Mouse (Mus musculus): ENCODE measurements around the gene Ssc5d. TPM values are rescaled to one million over a fixed set of nuclear protein-coding genes. Genes with fewer than 3 reads are reported as not detected.

The Ssc5d gene
- polyA plus RNA-seq, 1 experiment from 2014 or later: 1.9 TPM

DNA sequence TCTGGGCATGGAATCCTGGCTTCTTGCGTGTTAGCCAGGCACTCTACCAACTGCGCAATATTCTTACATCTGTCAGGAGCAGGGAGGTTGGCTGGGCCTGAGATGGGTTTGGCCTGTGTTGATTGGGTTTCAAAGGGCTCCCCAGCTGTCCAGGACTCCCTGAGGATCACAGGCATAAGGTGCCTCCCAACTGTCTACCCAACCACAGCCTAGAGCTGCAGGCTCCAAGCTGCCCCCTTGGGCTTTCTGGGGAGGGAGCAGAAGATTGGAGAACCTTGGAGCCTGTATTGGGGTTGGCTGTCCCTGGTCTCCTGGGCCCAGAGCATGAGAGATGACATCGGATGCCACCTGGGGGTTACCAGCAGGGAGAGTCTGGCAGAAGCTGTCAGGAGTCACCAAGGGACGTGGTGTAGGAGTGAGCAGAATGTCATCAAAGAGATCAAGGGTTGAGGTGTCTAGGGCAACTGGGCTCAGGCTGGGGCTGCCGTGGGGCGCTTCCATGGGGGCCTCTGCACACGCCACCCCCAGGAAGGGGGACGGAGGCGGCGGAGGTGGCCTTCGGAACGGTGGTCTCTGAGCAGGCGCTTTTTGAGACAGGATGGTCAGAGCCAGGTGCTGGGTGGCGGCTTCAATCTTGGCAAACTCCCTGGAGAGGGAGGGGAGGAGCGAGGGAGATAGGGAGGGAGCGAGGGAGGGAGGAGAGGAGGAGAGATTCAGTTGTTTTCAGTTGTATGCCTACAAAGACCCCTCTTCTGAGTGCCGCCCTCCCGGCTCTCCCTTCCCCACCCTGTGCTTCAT lies 26.5 kb upstream of the Ssc5d start:
- Histone ChIP-seq H3K4me2 (ENCODE audit: low read length) (peak overlapping the region; percentile 70), H3K4me1 (ENCODE audit: control insufficient read depth in 2 of 2, insufficient read depth in 2 of 2, low read length in 2 of 2) (peaks cover 3 to 17% of the 10 kb centered on the region in 2 experiments; a peak in 3 of 4 replicates), H3K9ac (ENCODE audit: low read length) (peak overlapping the region; percentile 64), H3K9me3 (ENCODE audit: control insufficient read depth, low read length) (0 out of 2 replicates have a peak, but pooled peaks cover 4% of the 10 kb centered on the region), H3K27me3 (ENCODE audit: control insufficient read depth, insufficient read depth, low read length) (no peaks in the 10 kb centered on the region), H3K36me3 (ENCODE audit: control insufficient read depth, insufficient read depth, low read length) (0 out of 2 replicates have a peak, but pooled peaks cover 2% of the 10 kb centered on the region), H3K27ac (replicated peaks in 1 of 2; ENCODE audit: control insufficient read depth in 1 of 2, insufficient read depth in 1 of 2, low read depth in 2 of 2, low read length in 2 of 2) (no peak overlapping the region), H3K4me3 (ENCODE audit: control insufficient read depth in 1 of 2, insufficient read depth in 1 of 2, low read depth in 1 of 2, low read length in 2 of 2) (peak overlapping the region; percentile 28 to 39)
- ATAC-seq (ENCODE audit: insufficient number of reproducible peaks, insufficient read depth, low FRiP score, low read depth): no peak; the same call in 1 of the 2 replicates
- WGBS: 18% methylated on average over 14 of the region's 18 CpGs

DNA sequence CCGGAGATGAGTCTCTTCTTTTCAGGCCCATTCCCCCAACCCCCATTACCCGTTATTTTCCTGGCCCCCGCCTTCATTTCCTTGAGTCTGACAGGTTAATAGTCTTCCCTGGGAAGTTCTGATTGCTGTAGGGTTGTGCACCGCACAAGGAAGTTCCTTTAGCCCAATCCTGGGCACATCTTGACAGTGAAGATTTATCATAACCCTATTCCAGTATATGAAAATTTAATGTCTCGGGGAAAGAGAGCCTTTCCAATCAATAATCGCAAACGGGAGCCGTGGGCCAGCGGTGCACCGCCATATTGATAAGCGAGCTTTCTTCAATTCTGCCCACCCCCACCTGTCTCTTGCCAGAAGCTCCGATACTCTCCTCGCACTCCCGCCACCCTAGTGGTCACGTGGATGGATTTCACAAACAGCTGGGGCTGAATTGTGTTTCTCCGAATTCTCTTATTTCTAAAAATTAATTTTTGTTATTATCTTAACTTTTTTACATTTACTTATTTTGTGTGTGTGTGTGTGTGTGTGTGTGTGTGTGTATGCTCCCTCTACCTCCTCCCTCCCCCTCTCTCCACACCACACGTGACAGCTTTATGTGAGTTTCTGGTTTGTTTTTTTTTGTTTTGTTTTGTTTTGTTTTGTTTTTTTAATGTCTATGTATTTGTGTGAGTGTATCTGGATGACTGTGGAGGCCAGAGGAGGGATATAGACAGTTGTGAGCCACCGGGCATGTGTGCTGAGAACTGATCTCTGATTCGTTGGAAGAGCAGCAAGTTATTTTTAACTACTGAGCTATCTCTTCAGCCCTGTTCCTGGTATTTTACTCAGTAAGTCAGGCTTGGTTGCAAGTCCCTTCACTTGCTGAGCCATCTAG lies 25.7 kb upstream of the Ssc5d start:
- Histone ChIP-seq H3K4me3 (ENCODE audit: control insufficient read depth in 1 of 2, insufficient read depth in 1 of 2, low read depth in 1 of 2, low read length in 2 of 2) (peak overlapping the region; percentile 28 to 39), H3K36me3 (ENCODE audit: control insufficient read depth, insufficient read depth, low read length) (no peaks in the 10 kb centered on the region), H3K27me3 (ENCODE audit: control insufficient read depth, insufficient read depth, low read length) (no peaks in the 10 kb centered on the region), H3K9me3 (ENCODE audit: control insufficient read depth, low read length) (0 out of 2 replicates have a peak, but pooled peaks cover 4% of the 10 kb centered on the region), H3K27ac (replicated peaks in 1 of 2; ENCODE audit: control insufficient read depth in 1 of 2, insufficient read depth in 1 of 2, low read depth in 2 of 2, low read length in 2 of 2) (peak overlapping the region; percentile 33 to 79; a peak in 3 of 4 replicates), H3K4me1 (ENCODE audit: control insufficient read depth in 2 of 2, insufficient read depth in 2 of 2, low read length in 2 of 2) (peaks cover 3 to 17% of the 10 kb centered on the region in 2 experiments; a peak in 3 of 4 replicates), H3K9ac (ENCODE audit: low read length) (peak overlapping the region; percentile 64), H3K4me2 (ENCODE audit: low read length) (peak overlapping the region; percentile 70)
- WGBS: 5% methylated on average over 19 of the region's 19 CpGs
- ATAC-seq (ENCODE audit: insufficient number of reproducible peaks, insufficient read depth, low FRiP score, low read depth): peak; percentile 70; the same call in 1 of the 2 replicates

DNA sequence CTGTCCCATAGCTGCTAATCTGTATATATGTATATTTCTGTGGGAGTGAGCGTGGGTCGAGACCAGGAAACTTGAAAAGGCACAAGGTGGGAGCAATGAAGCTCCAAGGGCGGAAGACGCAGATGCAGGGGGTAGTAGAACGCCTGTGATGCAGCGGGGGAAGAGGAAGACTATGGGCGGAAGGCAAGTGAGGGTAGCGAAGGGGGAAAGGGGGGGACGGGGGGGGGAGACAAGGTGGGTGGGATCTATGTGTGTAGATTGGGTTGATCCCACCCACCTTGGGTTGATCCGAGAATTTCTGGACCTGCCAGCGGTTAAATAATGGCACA lies 25.1 kb upstream of the Ssc5d start:
- ATAC-seq (ENCODE audit: insufficient number of reproducible peaks, insufficient read depth, low FRiP score, low read depth): no peak
- no peaks in the 10 kb centered on the region for H3K36me3 ChIP-seq (ENCODE audit: control insufficient read depth, insufficient read depth, low read length)
- H3K9me3 ChIP-seq (ENCODE audit: control insufficient read depth, low read length): 0 out of 2 replicates have a peak, but pooled peaks cover 4% of the 10 kb centered on the region
- 17% methylated on average over 11 of the region's 11 CpGs for WGBS
- H3K4me2 ChIP-seq (ENCODE audit: low read length): peak overlapping the region; percentile 70
- H3K27me3 ChIP-seq (ENCODE audit: control insufficient read depth, insufficient read depth, low read length): no peaks in the 10 kb centered on the region
- H3K4me3 ChIP-seq (ENCODE audit: control insufficient read depth in 1 of 2, insufficient read depth in 1 of 2, low read depth in 1 of 2, low read length in 2 of 2): peak overlapping the region; percentile 14 to 39
- H3K4me1 ChIP-seq (ENCODE audit: control insufficient read depth in 2 of 2, insufficient read depth in 2 of 2, low read length in 2 of 2): peaks cover 3 to 17% of the 10 kb centered on the region in 2 experiments; a peak in 3 of 4 replicates
- peak overlapping the region; percentile 33 to 79; a peak in 3 of 4 replicates for H3K27ac ChIP-seq (replicated peaks in 1 of 2; ENCODE audit: control insufficient read depth in 1 of 2, insufficient read depth in 1 of 2, low read depth in 2 of 2, low read length in 2 of 2)
- peak overlapping the region; percentile 64 for H3K9ac ChIP-seq (ENCODE audit: low read length)

DNA sequence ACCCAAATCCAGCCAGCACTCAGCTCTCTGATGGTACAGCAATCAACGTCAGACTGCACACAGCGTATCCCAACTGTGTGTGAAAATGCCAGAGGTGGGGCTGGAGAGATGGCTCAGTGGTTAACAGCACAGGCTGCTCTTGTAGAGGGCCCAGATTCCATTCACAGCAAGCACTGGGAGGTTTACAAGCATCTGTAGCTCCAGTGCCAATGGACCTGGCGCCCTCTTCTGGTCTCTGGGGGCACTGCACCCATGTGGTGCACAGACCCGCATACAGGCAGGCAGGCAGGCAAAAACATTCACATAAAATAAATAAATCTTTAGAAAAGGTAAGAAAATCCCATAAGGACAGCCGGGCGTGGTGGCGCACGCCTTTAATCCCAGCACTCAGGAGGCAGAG lies 24.4 kb upstream of the Ssc5d start:
- Histone ChIP-seq H3K4me3 (ENCODE audit: control insufficient read depth in 1 of 2, insufficient read depth in 1 of 2, low read depth in 1 of 2, low read length in 2 of 2) (peak overlapping the region in 1 of 2 experiments; percentile 39; a peak in 1 of 4 replicates), H3K9ac (ENCODE audit: low read length) (no peak overlapping the region), H3K36me3 (ENCODE audit: control insufficient read depth, insufficient read depth, low read length) (no peaks in the 10 kb centered on the region), H3K9me3 (ENCODE audit: control insufficient read depth, low read length) (0 out of 2 replicates have a peak, but pooled peaks cover 4% of the 10 kb centered on the region), H3K4me1 (ENCODE audit: control insufficient read depth in 2 of 2, insufficient read depth in 2 of 2, low read length in 2 of 2) (peaks cover 3 to 17% of the 10 kb centered on the region in 2 experiments; a peak in 3 of 4 replicates), H3K27me3 (ENCODE audit: control insufficient read depth, insufficient read depth, low read length) (no peaks in the 10 kb centered on the region), H3K27ac (replicated peaks in 1 of 2; ENCODE audit: control insufficient read depth in 1 of 2, insufficient read depth in 1 of 2, low read depth in 2 of 2, low read length in 2 of 2) (peak overlapping the region in 1 of 2 experiments; percentile 79; a peak in 1 of 4 replicates), H3K4me2 (ENCODE audit: low read length) (peak overlapping the region; percentile 70)
- no peak for ATAC-seq (ENCODE audit: insufficient number of reproducible peaks, insufficient read depth, low FRiP score, low read depth)
- 54% methylated on average over 8 of the region's 8 CpGs for WGBS

DNA sequence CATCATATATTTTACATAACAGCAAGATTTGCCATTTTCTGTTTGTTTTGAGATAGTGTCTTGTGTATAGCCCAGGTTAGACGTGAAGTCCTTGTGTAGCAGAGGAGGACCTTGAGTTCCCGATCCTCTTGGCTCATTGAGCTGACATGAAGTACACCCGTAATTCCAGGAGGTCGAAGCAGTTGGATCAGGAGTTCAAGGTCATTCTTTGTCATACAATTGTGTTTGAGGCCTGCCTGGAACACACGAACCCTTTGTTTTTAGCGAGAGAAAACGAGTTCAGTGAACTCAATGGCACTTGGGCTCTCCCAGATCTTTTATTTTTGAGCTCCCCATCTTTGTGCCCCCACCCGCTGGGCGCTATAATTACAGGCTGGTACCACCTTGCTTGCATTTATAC lies 23.2 kb upstream of the Ssc5d start:
- H3K4me1 ChIP-seq (ENCODE audit: control insufficient read depth in 2 of 2, insufficient read depth in 2 of 2, low read length in 2 of 2): peaks cover 6 to 20% of the 10 kb centered on the region in 2 experiments; a peak in 3 of 4 replicates
- no peak for ATAC-seq (ENCODE audit: insufficient number of reproducible peaks, insufficient read depth, low FRiP score, low read depth)
- H3K4me2 ChIP-seq (ENCODE audit: low read length): no peak overlapping the region
- WGBS: 73% methylated on average over 9 of the region's 9 CpGs
- H3K27me3 ChIP-seq (ENCODE audit: control insufficient read depth, insufficient read depth, low read length): no peaks in the 10 kb centered on the region
- H3K4me3 ChIP-seq (ENCODE audit: control insufficient read depth in 1 of 2, insufficient read depth in 1 of 2, low read depth in 1 of 2, low read length in 2 of 2): no peak overlapping the region
- no peaks in the 10 kb centered on the region for H3K36me3 ChIP-seq (ENCODE audit: control insufficient read depth, insufficient read depth, low read length)
- 0 out of 2 replicates have a peak, but pooled peaks cover 4% of the 10 kb centered on the region for H3K9me3 ChIP-seq (ENCODE audit: control insufficient read depth, low read length)
- H3K27ac ChIP-seq (replicated peaks in 1 of 2; ENCODE audit: control insufficient read depth in 1 of 2, insufficient read depth in 1 of 2, low read depth in 2 of 2, low read length in 2 of 2): no peak overlapping the region
- no peak overlapping the region for H3K9ac ChIP-seq (ENCODE audit: low read length)

- H3K4me3 ChIP-seq (ENCODE audit: control insufficient read depth in 1 of 2, insufficient read depth in 1 of 2, low read depth in 1 of 2, low read length in 2 of 2): no peak within 1 kb of the TSS
- H3K36me3 ChIP-seq (ENCODE audit: control insufficient read depth, insufficient read depth, low read length): no peaks in the 10 kb centered on the region
- no peaks in the 10 kb centered on the region for H3K9me3 ChIP-seq (ENCODE audit: control insufficient read depth, low read length)
- no peaks in the 10 kb centered on the region for H3K27me3 ChIP-seq (ENCODE audit: control insufficient read depth, insufficient read depth, low read length)
- peak within 1 kb of the TSS; percentile 30; the same call in 1 of the 2 replicates for H3K9ac ChIP-seq (ENCODE audit: low read length)
- no peak; the same call in 1 of the 2 replicates for ATAC-seq (ENCODE audit: insufficient number of reproducible peaks, insufficient read depth, low FRiP score, low read depth)
- no peak within 1 kb of the TSS for H3K4me2 ChIP-seq (ENCODE audit: low read length)
- no peak within 1 kb of the TSS for H3K27ac ChIP-seq (replicated peaks in 1 of 2; ENCODE audit: control insufficient read depth in 1 of 2, insufficient read depth in 1 of 2, low read depth in 2 of 2, low read length in 2 of 2)
- peaks cover 3% of the 10 kb centered on the region in 2 experiments; a peak in 1 of 4 replicates for H3K4me1 ChIP-seq (ENCODE audit: control insufficient read depth in 2 of 2, insufficient read depth in 2 of 2, low read length in 2 of 2)
- WGBS: 27% methylated on average over 10 of the region's 10 CpGs
Measured at GRCm38 (mm10) chr7:4906466-4906950, 19.1 kb upstream of the Ssc5d start, which contains the start of gene Gm36210. TSS of gene Gm36210 (minus strand) at chr7:4906516.

- no peak for ATAC-seq (ENCODE audit: insufficient number of reproducible peaks, insufficient read depth, low FRiP score, low read depth)
- 30% methylated on average over 9 of the region's 9 CpGs for WGBS
- H3K27ac ChIP-seq (replicated peaks in 1 of 2; ENCODE audit: control insufficient read depth in 1 of 2, insufficient read depth in 1 of 2, low read depth in 2 of 2, low read length in 2 of 2): no peak overlapping the region
- H3K4me2 ChIP-seq (ENCODE audit: low read length): no peak overlapping the region
- no peak overlapping the region for H3K9ac ChIP-seq (ENCODE audit: low read length)
- no peaks in the 10 kb centered on the region for H3K9me3 ChIP-seq (ENCODE audit: control insufficient read depth, low read length)
- no peaks in the 10 kb centered on the region for H3K27me3 ChIP-seq (ENCODE audit: control insufficient read depth, insufficient read depth, low read length)
- peaks cover 5 to 10% of the 10 kb centered on the region in 2 experiments; a peak in 3 of 4 replicates for H3K4me1 ChIP-seq (ENCODE audit: control insufficient read depth in 2 of 2, insufficient read depth in 2 of 2, low read length in 2 of 2)
- H3K36me3 ChIP-seq (ENCODE audit: control insufficient read depth, insufficient read depth, low read length): no peaks in the 10 kb centered on the region
- H3K4me3 ChIP-seq (ENCODE audit: control insufficient read depth in 1 of 2, insufficient read depth in 1 of 2, low read depth in 1 of 2, low read length in 2 of 2): no peak overlapping the region
Measured at GRCm38 (mm10) chr7:4911561-4911960, 14.0 kb upstream of the Ssc5d start.

Data from heart, embryonic 14.5 days (tissue).